Mouse (Mus musculus): ENCODE measurements around the gene Pum3.

The Pum3 gene

GRCm38 (mm10) chr19:27429745-27430251 lies at the start of gene Pum3:
Pum3 (minus strand) TSS chr19:27429825.
- DNase-seq (ENCODE audit: low spot score in 2 of 2) = peak; percentile 95 to 96

- no peak for DNase-seq (ENCODE audit: low spot score in 2 of 2)
Observed at GRCm38 (mm10) chr19:27466691-27467090, 37.1 kb upstream of the Pum3 start.

GRCm38 (mm10) chr19:27462656-27463055 lies 33.0 kb upstream of the Pum3 start:
- DNase-seq (ENCODE audit: low spot score in 2 of 2) = no peak

GRCm38 (mm10) chr19:27450458-27450857 lies 20.8 kb upstream of the Pum3 start:
- peak in 1 of 2 experiments; percentile 5 for DNase-seq (ENCODE audit: low spot score in 2 of 2)

GRCm38 (mm10) chr19:27447515-27447914 lies 17.9 kb upstream of the Pum3 start:
- no peak for DNase-seq (ENCODE audit: low spot score in 2 of 2)

- DNase-seq (ENCODE audit: low spot score in 2 of 2) = no peak
Observed at GRCm38 (mm10) chr19:27441106-27441505, 11.5 kb upstream of the Pum3 start.

GRCm38 (mm10) chr19:27437982-27438652 lies 8.5 kb upstream of the Pum3 start:
- no peak for DNase-seq (ENCODE audit: low spot score in 2 of 2)

GRCm38 (mm10) chr19:27430406-27430805 lies 781 bp upstream of the Pum3 start:
- no peak for DNase-seq (ENCODE audit: low spot score in 2 of 2)

GRCm38 (mm10) chr19:27429281-27429680 lies 344 bp downstream of the Pum3 start:
- no peak for DNase-seq (ENCODE audit: low spot score in 2 of 2)

GRCm38 (mm10) chr19:27427865-27428264 lies 1.8 kb downstream of the Pum3 start:
- no peak for DNase-seq (ENCODE audit: low spot score in 2 of 2)

- no peak for DNase-seq (ENCODE audit: low spot score in 2 of 2)
Observed at GRCm38 (mm10) chr19:27426451-27426850, 3.2 kb downstream of the Pum3 start.

GRCm38 (mm10) chr19:27425656-27426055 lies 4.0 kb downstream of the Pum3 start:
- DNase-seq (ENCODE audit: low spot score in 2 of 2) = peak in 1 of 2 experiments; percentile 18

- no peak for DNase-seq (ENCODE audit: low spot score in 2 of 2)
Observed at GRCm38 (mm10) chr19:27417375-27417774, 12.2 kb downstream of the Pum3 start.

GRCm38 (mm10) chr19:27416569-27416968 lies 13.1 kb downstream of the Pum3 start:
- DNase-seq (ENCODE audit: low spot score in 2 of 2) = no peak

GRCm38 (mm10) chr19:27411340-27411739 lies 18.3 kb downstream of the Pum3 start:
- DNase-seq (ENCODE audit: low spot score in 2 of 2) = no peak

GRCm38 (mm10) chr19:27410751-27411150 lies 18.9 kb downstream of the Pum3 start:
- no peak for DNase-seq (ENCODE audit: low spot score in 2 of 2)

- DNase-seq (ENCODE audit: low spot score in 2 of 2) = no peak
Observed at GRCm38 (mm10) chr19:27409782-27410181, 19.8 kb downstream of the Pum3 start.

- no peak for DNase-seq (ENCODE audit: low spot score in 2 of 2)
Observed at GRCm38 (mm10) chr19:27409196-27409595, 20.4 kb downstream of the Pum3 start.

GRCm38 (mm10) chr19:27397797-27398196 lies 31.8 kb downstream of the Pum3 start:
- DNase-seq (ENCODE audit: low spot score in 2 of 2) = no peak

GRCm38 (mm10) chr19:27397223-27397622 lies 32.4 kb downstream of the Pum3 start:
- DNase-seq (ENCODE audit: low spot score in 2 of 2) = no peak

GRCm38 (mm10) chr19:27396719-27397118 lies 32.9 kb downstream of the Pum3 start:
- DNase-seq (ENCODE audit: low spot score in 2 of 2) = no peak

GRCm38 (mm10) chr19:27395936-27396335 lies 33.7 kb downstream of the Pum3 start:
- no peak for DNase-seq (ENCODE audit: low spot score in 2 of 2)

- no peak for DNase-seq (ENCODE audit: low spot score in 2 of 2)
Observed at GRCm38 (mm10) chr19:27395481-27395880, 34.1 kb downstream of the Pum3 start.

Measured in spleen, postnatal 36 days (tissue).